Mouse (Mus musculus): ENCODE measurements around the gene Faim2. TPM values are rescaled to one million over a fixed set of nuclear protein-coding genes. Genes with fewer than 3 reads are reported as not detected.

The Faim2 gene
- polyA plus RNA-seq, 1 experiment from 2014 or later: 17.9 TPM

GRCm38 (mm10) chr15:99519626-99520025 is 8.3 kb downstream of the Faim2 start:
- no peak for DNase-seq
- Histone ChIP-seq H3K36me3 (ENCODE audit: control insufficient read depth, insufficient read depth, low read length) (no peaks in the 10 kb centered on the region), H3K27ac (replicated peaks; ENCODE audit: low read depth, low read length) (no peak overlapping the region), H3K4me3 (replicated peaks; ENCODE audit: low read depth, low read length) (no peak overlapping the region), H3K9me3 (ENCODE audit: control insufficient read depth, low read length) (no peaks in the 10 kb centered on the region), H3K9ac (replicated peaks; ENCODE audit: low read length) (no peak overlapping the region), H3K4me2 (ENCODE audit: low read length) (no peak overlapping the region), H3K27me3 (ENCODE audit: control insufficient read depth, insufficient read depth, low read length) (no peaks in the 10 kb centered on the region), H3K4me1 (ENCODE audit: control insufficient read depth, insufficient read depth, low read length) (no peaks in the 10 kb centered on the region)
- no peak for ATAC-seq (ENCODE audit: low FRiP score, low TSS enrichment)
- WGBS: 90% methylated on average over 9 of the region's 9 CpGs

GRCm38 (mm10) chr15:99517715-99518114 is 10.2 kb downstream of the Faim2 start:
- DNase-seq (no peak), ATAC-seq (ENCODE audit: low FRiP score, low TSS enrichment) (no peak)
- H3K4me3 ChIP-seq (replicated peaks; ENCODE audit: low read depth, low read length): no peak overlapping the region
- H3K4me1 ChIP-seq (ENCODE audit: control insufficient read depth, insufficient read depth, low read length): no peaks in the 10 kb centered on the region
- no peaks in the 10 kb centered on the region for H3K27me3 ChIP-seq (ENCODE audit: control insufficient read depth, insufficient read depth, low read length)
- H3K9ac ChIP-seq (replicated peaks; ENCODE audit: low read length): no peak overlapping the region
- H3K36me3 ChIP-seq (ENCODE audit: control insufficient read depth, insufficient read depth, low read length): no peaks in the 10 kb centered on the region
- WGBS: 64% methylated on average over 7 of the region's 7 CpGs
- no peak overlapping the region for H3K4me2 ChIP-seq (ENCODE audit: low read length)
- no peaks in the 10 kb centered on the region for H3K9me3 ChIP-seq (ENCODE audit: control insufficient read depth, low read length)
- H3K27ac ChIP-seq (replicated peaks; ENCODE audit: low read depth, low read length): no peak overlapping the region

- Histone ChIP-seq H3K27ac (replicated peaks; ENCODE audit: low read depth, low read length) (no peak overlapping the region), H3K36me3 (ENCODE audit: control insufficient read depth, insufficient read depth, low read length) (no peaks in the 10 kb centered on the region), H3K27me3 (ENCODE audit: control insufficient read depth, insufficient read depth, low read length) (no peaks in the 10 kb centered on the region), H3K4me3 (replicated peaks; ENCODE audit: low read depth, low read length) (no peak overlapping the region), H3K9me3 (ENCODE audit: control insufficient read depth, low read length) (no peaks in the 10 kb centered on the region), H3K4me2 (ENCODE audit: low read length) (no peak overlapping the region), H3K9ac (replicated peaks; ENCODE audit: low read length) (no peak overlapping the region), H3K4me1 (ENCODE audit: control insufficient read depth, insufficient read depth, low read length) (no peaks in the 10 kb centered on the region)
- ATAC-seq (ENCODE audit: low FRiP score, low TSS enrichment): no peak
- WGBS: 71% methylated on average over 8 of the region's 8 CpGs
- no peak for DNase-seq
Observed at GRCm38 (mm10) chr15:99516715-99517114, 11.2 kb downstream of the Faim2 start.

- DNase-seq: no peak
- ATAC-seq (ENCODE audit: low FRiP score, low TSS enrichment): no peak
- H3K27ac ChIP-seq (replicated peaks; ENCODE audit: low read depth, low read length): no peak overlapping the region
- H3K9ac ChIP-seq (replicated peaks; ENCODE audit: low read length): no peak overlapping the region
- no peaks in the 10 kb centered on the region for H3K4me1 ChIP-seq (ENCODE audit: control insufficient read depth, insufficient read depth, low read length)
- no peak overlapping the region for H3K4me3 ChIP-seq (replicated peaks; ENCODE audit: low read depth, low read length)
- 83% methylated on average over 15 of the region's 15 CpGs for WGBS
- no peaks in the 10 kb centered on the region for H3K36me3 ChIP-seq (ENCODE audit: control insufficient read depth, insufficient read depth, low read length)
- no peaks in the 10 kb centered on the region for H3K27me3 ChIP-seq (ENCODE audit: control insufficient read depth, insufficient read depth, low read length)
- no peaks in the 10 kb centered on the region for H3K9me3 ChIP-seq (ENCODE audit: control insufficient read depth, low read length)
- H3K4me2 ChIP-seq (ENCODE audit: low read length): no peak overlapping the region
Observed at GRCm38 (mm10) chr15:99511797-99512525, 16.0 kb downstream of the Faim2 start.

- Histone ChIP-seq H3K27me3 (ENCODE audit: control insufficient read depth, insufficient read depth, low read length) (no peaks in the 10 kb centered on the region), H3K36me3 (ENCODE audit: control insufficient read depth, insufficient read depth, low read length) (no peaks in the 10 kb centered on the region), H3K9me3 (ENCODE audit: control insufficient read depth, low read length) (no peaks in the 10 kb centered on the region), H3K27ac (replicated peaks; ENCODE audit: low read depth, low read length) (no peak overlapping the region), H3K4me1 (ENCODE audit: control insufficient read depth, insufficient read depth, low read length) (no peaks in the 10 kb centered on the region), H3K4me3 (replicated peaks; ENCODE audit: low read depth, low read length) (no peak overlapping the region), H3K9ac (replicated peaks; ENCODE audit: low read length) (no peak overlapping the region), H3K4me2 (ENCODE audit: low read length) (no peak overlapping the region)
- DNase-seq (no peak), ATAC-seq (ENCODE audit: low FRiP score, low TSS enrichment) (no peak)
- WGBS: 82% methylated on average over 3 of the region's 3 CpGs
Observed at GRCm38 (mm10) chr15:99510621-99511020, 17.3 kb downstream of the Faim2 start.

GRCm38 (mm10) chr15:99509840-99510239 is 18.1 kb downstream of the Faim2 start:
- no peak overlapping the region for H3K9ac ChIP-seq (replicated peaks; ENCODE audit: low read length)
- no peak for DNase-seq
- no peak overlapping the region for H3K4me3 ChIP-seq (replicated peaks; ENCODE audit: low read depth, low read length)
- no peaks in the 10 kb centered on the region for H3K9me3 ChIP-seq (ENCODE audit: control insufficient read depth, low read length)
- H3K36me3 ChIP-seq (ENCODE audit: control insufficient read depth, insufficient read depth, low read length): no peaks in the 10 kb centered on the region
- no peak for ATAC-seq (ENCODE audit: low FRiP score, low TSS enrichment)
- no peaks in the 10 kb centered on the region for H3K27me3 ChIP-seq (ENCODE audit: control insufficient read depth, insufficient read depth, low read length)
- no peak overlapping the region for H3K4me2 ChIP-seq (ENCODE audit: low read length)
- no peaks in the 10 kb centered on the region for H3K4me1 ChIP-seq (ENCODE audit: control insufficient read depth, insufficient read depth, low read length)
- 90% methylated on average over 7 of the region's 7 CpGs for whole genome bisulfite sequencing
- no peak overlapping the region for H3K27ac ChIP-seq (replicated peaks; ENCODE audit: low read depth, low read length)

GRCm38 (mm10) chr15:99505324-99506095 is 22.5 kb downstream of the Faim2 start:
- Histone ChIP-seq H3K27me3 (ENCODE audit: control insufficient read depth, insufficient read depth, low read length) (no peaks in the 10 kb centered on the region), H3K4me2 (ENCODE audit: low read length) (no peak overlapping the region), H3K9ac (replicated peaks; ENCODE audit: low read length) (no peak overlapping the region), H3K4me1 (ENCODE audit: control insufficient read depth, insufficient read depth, low read length) (peaks cover 10% of the 10 kb centered on the region; the same call in 1 of the 2 replicates), H3K36me3 (ENCODE audit: control insufficient read depth, insufficient read depth, low read length) (no peaks in the 10 kb centered on the region), H3K27ac (replicated peaks; ENCODE audit: low read depth, low read length) (no peak overlapping the region), H3K9me3 (ENCODE audit: control insufficient read depth, low read length) (no peaks in the 10 kb centered on the region), H3K4me3 (replicated peaks; ENCODE audit: low read depth, low read length) (no peak overlapping the region)
- WGBS: 83% methylated on average over 15 of the region's 15 CpGs
- DNase-seq (no peak), ATAC-seq (ENCODE audit: low FRiP score, low TSS enrichment) (no peak)

- ATAC-seq (ENCODE audit: low FRiP score, low TSS enrichment): no peak
- 78% methylated on average over 5 of the region's 5 CpGs for WGBS
- no peaks in the 10 kb centered on the region for H3K36me3 ChIP-seq (ENCODE audit: control insufficient read depth, insufficient read depth, low read length)
Observed at GRCm38 (mm10) chr15:99503256-99503655, 24.7 kb downstream of the Faim2 start.

More at GRCm38 (mm10) chr15:99503256-99503655, 24.7 kb downstream of the Faim2 start:
- H3K27ac ChIP-seq (replicated peaks; ENCODE audit: low read depth, low read length): no peak overlapping the region
- peaks cover 10% of the 10 kb centered on the region; the same call in 1 of the 2 replicates for H3K4me1 ChIP-seq (ENCODE audit: control insufficient read depth, insufficient read depth, low read length)
- no peak overlapping the region for H3K9ac ChIP-seq (replicated peaks; ENCODE audit: low read length)
- no peaks in the 10 kb centered on the region for H3K9me3 ChIP-seq (ENCODE audit: control insufficient read depth, low read length)
- no peak overlapping the region for H3K4me3 ChIP-seq (replicated peaks; ENCODE audit: low read depth, low read length)
- no peak overlapping the region for H3K4me2 ChIP-seq (ENCODE audit: low read length)
- DNase-seq: no peak
- H3K27me3 ChIP-seq (ENCODE audit: control insufficient read depth, insufficient read depth, low read length): 0 out of 2 replicates have a peak, but pooled peaks cover 3% of the 10 kb centered on the region

Data from midbrain, embryonic 14.5 days (tissue).